Mouse (Mus musculus): Measurements from ENCODE around the gene Ttll7.

- no peak for TF ChIP-seq CTCF (IDR thresholded peaks at IDR 0.05; ENCODE audit: extremely low read depth, insufficient read depth, low read length)
- TF ChIP-seq POLR2A (IDR thresholded peaks at IDR 0.05; ENCODE audit: extremely low read depth, insufficient read depth, low read length) = no peak
These were observed 149.4 kb downstream of the Ttll7 start for GRCm38 (mm10) chr3:147001557-147001956.
